Comparison of ENCODE assay signal across 8 mouse cellular contexts in genomic region chr5:16470366-16470982, GRCm38 (mm10).
A peak's percentile ranks its signal among the peaks of the same experiment; 100 is the strongest.
DNase-seq lines count a peak whose midpoint lies in the region; ATAC-seq and TF ChIP-seq lines count a peak whose summit lies in the region.

No protein-coding gene starts in this region.

- no peaks in the 10 kb centered on the region for H3K9me3 ChIP-seq in intestine, embryonic 14.5 days (ENCODE audit: control insufficient read depth, low read length)
- no peaks in the 10 kb centered on the region for H3K9me3 ChIP-seq in liver, embryonic 16.5 days (replicated peaks; ENCODE audit: control insufficient read depth, low read length)

- WGBS in lung, adult 2 months, result 17% methylated on average over 10 of the region's 10 CpGs
- 9% methylated on average over 10 of the region's 10 CpGs for WGBS in intestine, embryonic 14.5 days
- 41% methylated on average over 10 of the region's 10 CpGs for WGBS in liver, embryonic 16.5 days (ENCODE audit: insufficient replicate concordance)

- no peak overlapping the region for H3K9ac ChIP-seq in intestine, embryonic 14.5 days (ENCODE audit: low read length)
- 0 out of 2 replicates have a peak overlapping the region, but pooled peaks have one; percentile 12 for H3K9ac ChIP-seq in liver, embryonic 16.5 days (ENCODE audit: low read depth, low read length)

- no peak for TF ChIP-seq POLR2A in lung, adult 2 months (IDR thresholded peaks at IDR 0.05; ENCODE audit: borderline replicate concordance, extremely low read depth, low read depth, low read length)

- TF ChIP-seq CTCF in lung, adult 2 months (IDR thresholded peaks at IDR 0.05; ENCODE audit: insufficient read depth, low read length), result no peak

- 0 out of 2 replicates have a peak, but pooled peaks cover 2% of the 10 kb centered on the region for H3K4me1 ChIP-seq in lung, adult 2 months (ENCODE audit: control insufficient read depth, insufficient read depth, low read length)
- peaks cover 8% of the 10 kb centered on the region for H3K4me1 ChIP-seq in intestine, embryonic 14.5 days (replicated peaks; ENCODE audit: control insufficient read depth, insufficient read depth, low read length)
- H3K4me1 ChIP-seq in liver, embryonic 16.5 days (ENCODE audit: control insufficient read depth, low read depth, low read length), result peaks cover 12% of the 10 kb centered on the region

- H3K4me2 ChIP-seq in intestine, embryonic 14.5 days (ENCODE audit: low read length), result peak overlapping the region; percentile 25
- peak overlapping the region; percentile 51; the same call in 1 of the 2 replicates for H3K4me2 ChIP-seq in liver, embryonic 16.5 days (ENCODE audit: low read depth, low read length)

- no peak for ATAC-seq in intestine, embryonic 14.5 days (replicated peaks; ENCODE audit: low FRiP score, low TSS enrichment, low read depth)
- ATAC-seq in liver, embryonic 16.5 days (ENCODE audit: low read depth), result peak; percentile 17; the same call in 1 of the 2 replicates
- ATAC-seq in megakaryocyte-erythroid progenitor cell, adult 5-6 weeks (replicated peaks; ENCODE audit: low FRiP score, low TSS enrichment, poor library complexity, severe bottlenecking), result no peak

- no peak overlapping the region for H3K4me3 ChIP-seq in lung, adult 2 months (replicated peaks; ENCODE audit: extremely low read depth, low read depth, low read length)
- no peak overlapping the region for H3K4me3 ChIP-seq in intestine, embryonic 14.5 days (ENCODE audit: low read depth, low read length)
- no peak overlapping the region for H3K4me3 ChIP-seq in liver, embryonic 16.5 days (ENCODE audit: low read depth, low read length)

- H3K36me3 ChIP-seq in intestine, embryonic 14.5 days (ENCODE audit: control insufficient read depth, insufficient read depth, low read length), result no peaks in the 10 kb centered on the region
- no peaks in the 10 kb centered on the region for H3K36me3 ChIP-seq in liver, embryonic 16.5 days (ENCODE audit: control insufficient read depth, insufficient read depth)

- no peaks in the 10 kb centered on the region for H3K27me3 ChIP-seq in intestine, embryonic 14.5 days (replicated peaks; ENCODE audit: control insufficient read depth, insufficient read depth, low read length)
- no peaks in the 10 kb centered on the region for H3K27me3 ChIP-seq in liver, embryonic 16.5 days (ENCODE audit: control insufficient read depth, insufficient read depth, low read depth, low read length)

- DNase-seq in lung, adult 2 months, result peak; percentile 15
- DNase-seq in lung, postnatal 25 days (ENCODE audit: low spot score), result no peak
- peak; percentile 10 for DNase-seq in gastrocnemius, postnatal 10 days
- peak; percentile 66 for DNase-seq in intestine, embryonic 14.5 days (ENCODE audit: low spot score)
- DNase-seq in testis, postnatal 14 days (ENCODE audit: low spot score), result peak; percentile 12
- no peak for DNase-seq in layer of hippocampus, adult 18-20 months (ENCODE audit: low spot score in 2 of 2)

- H3K27ac ChIP-seq in intestine, embryonic 14.5 days (ENCODE audit: low read depth), result peak overlapping the region; percentile 51
- peak overlapping the region; percentile 71 for H3K27ac ChIP-seq in liver, embryonic 16.5 days (ENCODE audit: low read length)

Comparison
In these comparisons a context has a peak if more than half of its experiments do, and no peak if none do; other contexts are left out.
1. DNase-seq: peak in lung, adult 2 months (single experiment), gastrocnemius, postnatal 10 days (single experiment), intestine, embryonic 14.5 days (single experiment) and testis, postnatal 14 days (single experiment); none in lung, postnatal 25 days (single experiment) and layer of hippocampus, adult 18-20 months (0 of 2).